In the genomic region with DNA sequence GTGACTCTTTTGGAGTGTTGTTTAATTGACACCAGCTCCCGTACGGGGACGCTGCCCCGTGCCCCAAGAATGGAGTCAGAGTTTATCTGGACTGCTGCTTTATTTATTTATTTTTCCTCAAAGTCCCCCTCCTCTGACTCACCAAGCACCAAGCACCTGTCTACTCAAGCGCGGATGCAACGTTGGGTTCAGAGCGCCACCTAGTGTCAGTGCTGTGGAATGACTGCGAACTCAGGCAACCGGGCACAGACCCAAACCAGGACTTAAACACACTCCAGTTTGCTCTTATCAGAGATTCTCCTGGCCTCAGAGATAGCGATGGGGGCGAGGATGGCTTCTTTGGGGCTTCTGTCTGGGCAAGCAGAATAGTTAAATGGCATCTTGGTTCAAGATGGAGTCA, we compare ENCODE assay signal across 9 mouse cellular contexts. TPM values are rescaled to one million over a fixed set of nuclear protein-coding genes. Genes with fewer than 3 reads are reported as not detected.
DNase-seq lines count a peak whose midpoint lies in the region; ATAC-seq lines count a peak whose summit lies in the region.
"Had no signal": no experiment of that assay in that cellular context is flagged by ENCODE, and none has a peak within 500 bp of the region (broad histone marks: within the 10 kb centered on the region; RNA-seq: fewer than 3 reads in every experiment).

No protein-coding gene starts in this region.

- peak; percentile 92 for DNase-seq in midbrain, embryonic 11.5 days (ENCODE audit: low spot score, missing footprints)
- DNase-seq in R1 (ENCODE audit: low read depth, low spot score) = peak; percentile 88
- peak; percentile 86 to 90 for DNase-seq in cerebellum, postnatal 14 days
- peak; percentile 60 to 78 for DNase-seq in heart, postnatal 10 days
- DNase-seq in limb, embryonic 11.5 days (ENCODE audit: low spot score) = peak; percentile 78
- DNase-seq in retina, embryonic 14.5 days (ENCODE audit: low spot score) = peak; percentile 81
- peak; percentile 77 to 78 for DNase-seq in thymus, postnatal 36 days

- no peaks in the 10 kb centered on the region for H3K27me3 ChIP-seq in midbrain, embryonic 11.5 days (ENCODE audit: control insufficient read depth, insufficient read depth, low read length)
- H3K27me3 ChIP-seq in midbrain, embryonic 13.5 days = no peaks in the 10 kb centered on the region; the same call in 1 of the 2 replicates
- H3K27me3 ChIP-seq in limb, embryonic 11.5 days (ENCODE audit: control insufficient read depth, insufficient read depth, low read length) = no peaks in the 10 kb centered on the region; the same call in 1 of the 2 replicates

- intact Hi-C loops in heart, postnatal 10 days (cut with DNase I) = loop anchor here (1.0 to 5.0 kb wide), 2 partner anchors 53 to 166 kb away; no protein-coding TSS in a partner anchor

- H3K4me3 ChIP-seq in midbrain, embryonic 11.5 days (ENCODE audit: low read depth, low read length) = no peak overlapping the region
- H3K4me3 ChIP-seq in midbrain, embryonic 13.5 days (replicated peaks) = no peak overlapping the region
- no peak overlapping the region for H3K4me3 ChIP-seq in limb, embryonic 11.5 days (ENCODE audit: low read depth, low read length)

- H3K9me3 ChIP-seq in midbrain, embryonic 11.5 days (ENCODE audit: control insufficient read depth, low read length) = no peaks in the 10 kb centered on the region
- H3K9me3 ChIP-seq in midbrain, embryonic 13.5 days = no peaks in the 10 kb centered on the region
- H3K9me3 ChIP-seq in limb, embryonic 11.5 days (ENCODE audit: control insufficient read depth, low read length) = no peaks in the 10 kb centered on the region

- 10% methylated on average over 12 of the region's 12 CpGs for WGBS in midbrain, embryonic 11.5 days
- WGBS in midbrain, embryonic 13.5 days = 8% methylated on average over 12 of the region's 12 CpGs
- WGBS in limb, embryonic 11.5 days = 5% methylated on average over 12 of the region's 12 CpGs

- no peaks in the 10 kb centered on the region for H3K4me1 ChIP-seq in midbrain, embryonic 11.5 days (ENCODE audit: control insufficient read depth, insufficient read depth, low read length)
- H3K4me1 ChIP-seq in midbrain, embryonic 13.5 days (replicated peaks) = peaks cover 5% of the 10 kb centered on the region; the same call in 1 of the 2 replicates
- no peaks in the 10 kb centered on the region for H3K4me1 ChIP-seq in limb, embryonic 11.5 days (ENCODE audit: control insufficient read depth, insufficient read depth, low read length)

- H3K9ac ChIP-seq in midbrain, embryonic 11.5 days (ENCODE audit: low read length) = no peak overlapping the region
- no peak overlapping the region for H3K9ac ChIP-seq in midbrain, embryonic 13.5 days (replicated peaks)
- no peak overlapping the region for H3K9ac ChIP-seq in limb, embryonic 11.5 days (ENCODE audit: low read length)

- H3K4me2 ChIP-seq in midbrain, embryonic 11.5 days = no peak overlapping the region
- H3K4me2 ChIP-seq in midbrain, embryonic 13.5 days (replicated peaks) = no peak overlapping the region
- no peak overlapping the region for H3K4me2 ChIP-seq in limb, embryonic 11.5 days (ENCODE audit: low read depth, severe bottlenecking)

- no peak for ATAC-seq in midbrain, embryonic 11.5 days (ENCODE audit: low FRiP score)
- no peak for ATAC-seq in midbrain, embryonic 13.5 days
- ATAC-seq in limb, embryonic 11.5 days (ENCODE audit: insufficient number of reproducible peaks, low FRiP score, low TSS enrichment, low read depth) = no peak

- no peak overlapping the region for H3K27ac ChIP-seq in midbrain, embryonic 11.5 days (ENCODE audit: low read depth, low read length)
- no peak overlapping the region for H3K27ac ChIP-seq in midbrain, embryonic 13.5 days
- H3K27ac ChIP-seq in limb, embryonic 11.5 days (replicated peaks; ENCODE audit: low read depth, low read length) = no peak overlapping the region

- H3K36me3 ChIP-seq in midbrain, embryonic 11.5 days (ENCODE audit: control insufficient read depth, insufficient read depth, low read length) = no peaks in the 10 kb centered on the region
- no peaks in the 10 kb centered on the region for H3K36me3 ChIP-seq in midbrain, embryonic 13.5 days
- H3K36me3 ChIP-seq in limb, embryonic 11.5 days (ENCODE audit: control insufficient read depth, insufficient read depth, low read length) = no peaks in the 10 kb centered on the region

RNA-seq across cellular contexts. Expression of gene Rasal1, which starts 25.0 kb away (rescaled TPM):
- 0.14 TPM in 1 of 2 replicates, not detected in the other for polyA plus RNA-seq in midbrain, embryonic 11.5 days (2014; fragmentation: Nextera tagmentation; extraction: Ambion mirVana)
- 0.15 TPM in 1 of 2 replicates, not detected in the other for polyA plus RNA-seq in midbrain, embryonic 13.5 days (2015; fragmentation: Nextera tagmentation; extraction: Ambion mirVana)
- total RNA-seq in heart, postnatal 10 days (2021) = under 1 TPM; 0.15 to 0.31 TPM
- polyA plus RNA-seq in limb, embryonic 11.5 days (2014; fragmentation: Nextera tagmentation; extraction: Ambion mirVana) = 0.16 and 0.48 TPM in 2 replicates

RNA-seq across cellular contexts. Expression of gene Dtx1, which starts 38.1 kb away (rescaled TPM):
- 5.1 and 5.2 TPM in 2 replicates for polyA plus RNA-seq in midbrain, embryonic 11.5 days (2014; fragmentation: Nextera tagmentation; extraction: Ambion mirVana)
- polyA plus RNA-seq in midbrain, embryonic 13.5 days (2015; fragmentation: Nextera tagmentation; extraction: Ambion mirVana) = 25.1 and 34.2 TPM in 2 replicates
- 1 to 10 TPM in 1 of 2 experiments, under 1 TPM in 1; 0.99 to 1.5 TPM for total RNA-seq in heart, postnatal 10 days (2021)
- polyA plus RNA-seq in limb, embryonic 11.5 days (2014; fragmentation: Nextera tagmentation; extraction: Ambion mirVana) = 3.0 and 3.5 TPM in 2 replicates

RNA-seq across cellular contexts. Expression of gene Cfap73, which starts 39.6 kb away (rescaled TPM):
- polyA plus RNA-seq in midbrain, embryonic 11.5 days (2014; fragmentation: Nextera tagmentation; extraction: Ambion mirVana) = not detected in 2 replicates
- polyA plus RNA-seq in midbrain, embryonic 13.5 days (2015; fragmentation: Nextera tagmentation; extraction: Ambion mirVana) = not detected in 2 replicates
- not detected for total RNA-seq in heart, postnatal 10 days (2021)
- not detected in 2 replicates for polyA plus RNA-seq in limb, embryonic 11.5 days (2014; fragmentation: Nextera tagmentation; extraction: Ambion mirVana)
- polyA plus RNA-seq: heart, embryonic 16.5 days had no signal
